Comparison of ENCODE assay signal across 39 mouse cellular contexts in the genomic region with DNA sequence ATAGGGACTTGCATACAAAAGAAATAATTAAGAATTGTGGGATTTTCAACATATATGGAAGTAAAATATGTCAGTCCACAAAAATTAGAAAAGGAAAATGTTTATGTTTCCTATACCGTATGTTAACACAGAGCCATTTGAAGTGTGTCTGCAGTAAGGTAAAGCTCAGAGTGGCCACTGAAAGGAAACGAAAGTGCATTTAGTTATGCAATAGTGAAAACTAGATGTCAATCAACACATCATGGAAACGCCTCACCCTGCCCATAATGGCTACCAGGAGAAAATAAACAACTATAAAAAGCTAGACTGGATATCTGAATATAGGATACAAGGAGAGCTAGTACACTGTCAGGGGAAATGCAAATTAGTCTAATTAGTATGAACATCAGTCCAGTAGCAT. TPM values are rescaled to one million over a fixed set of nuclear protein-coding genes. Genes with fewer than 3 reads are reported as not detected.
"Had no signal": no experiment of that assay in that cellular context is flagged by ENCODE, and none has a peak within 500 bp of the region (broad histone marks: within the 10 kb centered on the region; RNA-seq: fewer than 3 reads in every experiment).

No protein-coding gene starts in this region.

- H3K4me1 ChIP-seq: embryonic facial prominence, embryonic 12.5 days; embryonic facial prominence, embryonic 13.5 days; embryonic facial prominence, embryonic 15.5 days; forebrain, embryonic 12.5 days; forebrain, embryonic 13.5 days had no signal

- DNase-seq: cerebellum, adult 2 months; cerebellum, adult 8-10 months; cerebellum, adult 9-10 months; cerebellum, adult 9-11 months; cerebellum, postnatal 10 days; cerebellum, postnatal 14 days; cerebellum, postnatal 25 days; cerebellum, postnatal 36 days; embryo, embryonic 11 days; forebrain, postnatal 0 days; gastrocnemius, adult 2 months; gastrocnemius, postnatal 10 days; gastrocnemius, postnatal 14 days; gastrocnemius, postnatal 25 days; gastrocnemius, postnatal 36 days; heart, adult 11 months; heart, adult 18-20 months; heart, adult 2 months had no signal

- H3K4me3 ChIP-seq: embryonic facial prominence, embryonic 10.5 days; embryonic facial prominence, embryonic 12.5 days; embryonic facial prominence, embryonic 13.5 days; embryonic facial prominence, embryonic 15.5 days; erythroblast, embryonic 14.5 days; forebrain, embryonic 10.5 days; forebrain, embryonic 12.5 days; forebrain, embryonic 13.5 days; forebrain, embryonic 15.5 days; gastrocnemius, adult 2 months; heart, adult 2 months had no signal

- ATAC-seq: forebrain, embryonic 13.5 days; forebrain, embryonic 14.5 days; forebrain, embryonic 15.5 days; forebrain, embryonic 16.5 days; forebrain, postnatal 0 days had no signal

RNA-seq across cellular contexts. Expression of a gene that starts 1.3 kb away (rescaled TPM):
- total RNA-seq: forebrain, postnatal 0 days; gastrocnemius, adult 18-20 months; gastrocnemius, adult 2 months; gastrocnemius, adult 8-10 months; gastrocnemius, postnatal 10 days; gastrocnemius, postnatal 14 days; gastrocnemius, postnatal 25 days; gastrocnemius, postnatal 36 days; gastrocnemius, postnatal 4 days; heart, adult 18-20 months; heart, adult 2 months; heart, adult 8-10 months had no signal
- polyA plus RNA-seq: cerebellum, adult 2 months; cortical plate, adult 2 months; embryonic facial prominence, embryonic 10.5 days; embryonic facial prominence, embryonic 11.5 days; embryonic facial prominence, embryonic 12.5 days; embryonic facial prominence, embryonic 13.5 days; embryonic facial prominence, embryonic 14.5 days; embryonic facial prominence, embryonic 15.5 days; erythroblast, embryonic 14.5 days; forebrain, embryonic 10.5 days; forebrain, embryonic 11.5 days; forebrain, embryonic 12.5 days; forebrain, embryonic 13.5 days; forebrain, embryonic 14.5 days; forebrain, embryonic 15.5 days; forebrain, embryonic 16.5 days; forebrain, postnatal 0 days; frontal cortex, adult 2 months; gonadal fat pad, adult 2 months; heart, adult 2 months had no signal
